Mouse (Mus musculus) heart, embryonic 11.5 days (tissue): ENCODE results near the gene 1700016H13Rik. TPM values are rescaled to one million over a fixed set of nuclear protein-coding genes. Genes with fewer than 3 reads are reported as not detected.

ENCODE experiments used
- ATAC-seq: fragments of 200-750 bp; cut with Nextera tagmentation; replicated peaks from 2 replicates; pipeline ENCODE4 v1.8.0; 2017; ENCODE audit warnings: moderate library complexity; ENCODE audit not compliant: insufficient number of reproducible peaks, low FRiP score, low TSS enrichment
- H3K27ac ChIP-seq: fragments of 300-500 bp; sonication (generic); 2 replicates; pipeline ENCODE4 v1.5.1; 2014; ENCODE audit warnings: mild to moderate bottlenecking, low read depth, low read length
- H3K27me3 ChIP-seq: fragments of 300-500 bp; sonication (generic); 2 replicates; pipeline ENCODE4 v1.6.1; 2014; ENCODE audit warnings: mild to moderate bottlenecking, low read length, mixed read lengths; ENCODE audit not compliant: control insufficient read depth, insufficient read depth
- H3K36me3 ChIP-seq: fragments of 300-500 bp; sonication (generic); 2 replicates; pipeline ENCODE4 v1.6.1; 2014; ENCODE audit warnings: mild to moderate bottlenecking, low read length, moderate library complexity, mixed read lengths; ENCODE audit not compliant: control insufficient read depth, insufficient read depth
- H3K4me1 ChIP-seq: fragments of 300-500 bp; sonication (generic); 2 replicates; pipeline ENCODE4 v1.6.1; 2014; ENCODE audit warnings: low read length; ENCODE audit not compliant: control insufficient read depth, insufficient read depth
- H3K4me2 ChIP-seq: fragments of 300-500 bp; sonication (generic); 2 replicates; pipeline ENCODE4 v1.6.1; 2014; ENCODE audit warnings: mild to moderate bottlenecking, moderate library complexity
- H3K4me3 ChIP-seq: fragments of 300-500 bp; sonication (generic); 2 replicates; pipeline ENCODE4 v1.5.1; 2014; ENCODE audit warnings: low read depth, low read length
- H3K9ac ChIP-seq: fragments of 300-500 bp; sonication (generic); 2 replicates; pipeline ENCODE4 v1.6.1; 2014; ENCODE audit warnings: mild to moderate bottlenecking, low read depth, low read length, moderate library complexity
- H3K9me3 ChIP-seq: fragments of 300-500 bp; sonication (generic); replicated peaks from 2 replicates; pipeline ENCODE4 v1.6.1; 2016; ENCODE audit warnings: low read length; ENCODE audit not compliant: control insufficient read depth
- WGBS: fragments of 180-500 bp; shearing (Covaris S2); extraction: QIAGEN DNeasy Blood & Tissue Kit; methylation state at CpG from one replicate; pipeline ENCODE4 v1.1.7; 2014; ENCODE audit not compliant: insufficient replicate concordance; 5-methylcytosine and 5-hydroxymethylcytosine counted together
- polyA plus RNA-seq: library from polyadenylated mRNA; unstranded; fragments of >200 nt; fragmentation: Nextera tagmentation; extraction: Ambion mirVana; gene quantifications from 2 replicates; pipeline ENCODE4 v1.2.1, GENCODE M21; 2014

Gene 1700016H13Rik
- polyA plus RNA-seq, 1 experiment from 2014 or later, result not detected

DNA sequence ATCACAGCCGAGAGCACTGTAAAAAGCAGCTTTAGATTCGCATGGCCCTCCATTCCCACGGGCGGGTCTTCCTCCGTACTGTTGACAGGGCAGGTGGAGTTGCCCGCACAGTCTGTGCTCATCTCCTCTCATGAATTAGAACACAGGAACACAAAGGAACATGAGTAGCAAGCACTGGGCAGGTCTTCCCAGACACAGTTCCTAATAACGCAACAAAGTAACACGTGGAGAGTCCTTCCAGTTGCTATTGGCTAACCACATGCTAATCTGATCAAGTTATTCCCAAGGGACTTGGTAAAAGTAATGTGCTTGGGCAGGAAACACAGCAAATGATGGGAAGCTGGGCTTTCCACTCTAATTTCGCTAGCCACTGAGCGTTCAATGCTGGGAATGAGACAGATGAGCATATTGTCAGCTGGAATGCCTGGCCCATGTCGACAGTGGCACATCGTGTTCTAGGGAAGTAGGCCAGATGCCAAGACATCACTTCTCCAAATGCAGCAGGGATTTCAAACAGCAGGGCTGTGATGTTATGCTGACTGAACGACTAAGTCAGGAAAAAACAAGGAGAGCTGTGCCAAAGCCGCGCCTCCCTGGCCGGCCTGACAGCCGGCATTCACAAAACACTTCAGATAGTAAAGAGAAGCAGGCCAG, 26.6 kb downstream of the 1700016H13Rik start, which contains the start of gene Slc10a6:
Gene Slc10a6 (minus strand): TSS at position 293 of the 654 bp plus-strand sequence.
- H3K27ac ChIP-seq, result peak within 1 kb of the TSS; percentile 57; the same call in 1 of the 2 replicates
- ATAC-seq, result peak; percentile 69
- peak within 1 kb of the TSS; percentile 49 for H3K4me2 ChIP-seq
- no peaks in the 10 kb centered on the region for H3K36me3 ChIP-seq
- H3K9ac ChIP-seq, result no peak within 1 kb of the TSS
- H3K4me3 ChIP-seq, result no peak within 1 kb of the TSS
- no peaks in the 10 kb centered on the region for H3K27me3 ChIP-seq
- no peaks in the 10 kb centered on the region for H3K9me3 ChIP-seq
- peaks cover 14% of the 10 kb centered on the region for H3K4me1 ChIP-seq
- 43% methylated on average over 17 of the region's 17 CpGs for WGBS

DNA sequence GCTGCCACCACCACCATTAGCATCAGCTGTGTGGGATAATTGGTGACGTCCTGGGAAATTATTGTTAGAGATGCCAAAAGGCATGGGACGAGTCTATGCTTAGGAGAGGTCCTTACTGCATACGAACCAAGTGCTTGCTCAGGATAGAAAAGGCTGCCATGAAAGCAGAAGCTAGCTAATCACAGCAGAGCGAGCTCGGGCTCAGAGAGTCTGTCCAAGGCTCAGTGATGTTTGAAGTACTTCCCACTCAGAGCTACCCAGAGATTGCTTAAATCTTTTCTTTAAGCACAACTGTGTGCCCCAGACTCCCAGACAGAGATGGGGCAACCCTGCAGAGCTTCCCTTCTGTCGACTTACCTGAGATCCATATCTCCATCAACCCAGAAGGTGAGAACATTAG, 27.3 kb downstream of the 1700016H13Rik start:
- 64% methylated on average over 6 of the region's 6 CpGs for WGBS
- H3K4me1 ChIP-seq, result peaks cover 14% of the 10 kb centered on the region
- no peaks in the 10 kb centered on the region for H3K9me3 ChIP-seq
- no peaks in the 10 kb centered on the region for H3K36me3 ChIP-seq
- no peaks in the 10 kb centered on the region for H3K27me3 ChIP-seq
- no peak overlapping the region for H3K4me3 ChIP-seq
- H3K27ac ChIP-seq, result no peak overlapping the region
- H3K4me2 ChIP-seq, result no peak overlapping the region
- H3K9ac ChIP-seq, result no peak overlapping the region
- no peak for ATAC-seq

DNA sequence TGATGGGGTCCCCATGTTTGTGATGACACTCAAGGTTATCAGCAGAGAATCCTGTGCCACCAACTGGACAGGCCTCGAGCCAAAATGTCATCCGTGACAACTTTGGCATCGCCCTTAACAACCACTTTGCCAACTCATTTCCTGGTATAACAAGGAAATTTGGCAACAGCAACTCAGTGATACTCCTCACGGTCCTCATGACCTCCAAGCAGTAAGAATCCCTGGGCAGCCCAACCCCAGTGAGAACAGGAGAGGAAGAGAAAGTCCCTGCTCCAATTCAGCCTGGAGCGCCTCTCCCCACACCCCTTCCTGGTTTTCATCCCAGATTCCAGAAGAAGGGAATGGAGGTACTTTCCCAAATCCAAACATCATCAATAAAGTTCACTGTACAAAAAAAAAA, 31.0 kb downstream of the 1700016H13Rik start:
- no peaks in the 10 kb centered on the region for H3K27me3 ChIP-seq
- H3K4me3 ChIP-seq, result no peak overlapping the region
- ATAC-seq, result no peak
- H3K9me3 ChIP-seq, result no peaks in the 10 kb centered on the region
- H3K27ac ChIP-seq, result no peak overlapping the region
- H3K36me3 ChIP-seq, result no peaks in the 10 kb centered on the region
- peaks cover 10% of the 10 kb centered on the region for H3K4me1 ChIP-seq
- no peak overlapping the region for H3K9ac ChIP-seq
- WGBS, result 80% methylated on average over 5 of the region's 5 CpGs
- no peak overlapping the region for H3K4me2 ChIP-seq

DNA sequence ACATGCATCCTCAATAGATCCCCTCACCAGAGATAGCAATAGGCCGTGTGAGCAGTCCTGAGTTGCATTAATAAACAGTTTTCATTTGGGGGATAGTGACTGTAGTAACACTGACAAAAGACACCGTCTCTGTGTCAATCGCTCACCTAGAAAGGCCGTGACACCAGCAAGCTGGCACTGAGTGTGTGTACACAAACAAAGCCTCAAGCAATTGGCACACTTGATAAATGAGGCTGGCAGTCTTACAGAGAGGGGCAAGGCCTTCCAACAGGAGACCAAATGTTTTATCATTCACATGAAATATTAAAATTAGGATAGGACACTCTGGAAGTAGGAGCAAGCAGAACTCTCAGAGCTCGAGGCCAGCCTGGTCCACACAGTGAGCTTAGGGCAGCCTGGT, 33.5 kb downstream of the 1700016H13Rik start:
- Histone ChIP-seq H3K27ac (no peak overlapping the region), H3K4me3 (no peak overlapping the region), H3K9me3 (no peaks in the 10 kb centered on the region), H3K27me3 (no peaks in the 10 kb centered on the region), H3K4me2 (no peak overlapping the region), H3K36me3 (no peaks in the 10 kb centered on the region), H3K9ac (no peak overlapping the region), H3K4me1 (no peaks in the 10 kb centered on the region)
- ATAC-seq, result no peak
- 76% methylated on average over 5 of the region's 5 CpGs for WGBS

DNA sequence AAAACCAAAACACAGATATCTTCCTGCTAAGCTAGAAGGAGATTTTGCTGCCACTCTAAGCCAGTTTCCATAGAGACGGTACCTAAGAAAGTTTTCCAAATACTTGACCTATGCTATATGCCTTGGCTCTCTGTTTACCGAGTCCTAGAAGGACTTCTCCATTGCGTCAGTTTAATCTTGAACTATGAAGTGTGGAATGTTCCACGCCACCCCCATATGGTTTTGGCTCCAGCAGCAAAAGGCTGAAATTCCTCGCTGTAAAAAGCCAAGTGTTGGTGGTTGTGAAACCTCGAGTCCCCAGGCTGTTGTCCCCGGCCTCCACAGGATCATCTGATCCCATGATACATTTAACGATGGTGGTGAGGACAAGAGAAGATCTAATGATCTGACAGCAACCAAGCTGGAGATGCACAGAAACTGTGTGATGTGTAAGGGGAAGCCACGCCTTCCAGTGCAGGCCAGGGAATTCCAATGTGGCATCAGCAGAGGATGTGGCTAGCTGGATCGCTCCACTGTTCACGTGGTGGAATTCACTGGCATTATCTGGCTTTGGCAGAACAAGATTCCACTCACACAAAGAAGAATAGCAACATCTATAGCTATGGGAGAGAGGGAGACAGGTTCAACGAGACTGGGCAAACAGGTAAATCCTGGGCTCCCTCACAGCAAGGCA, 35.4 kb downstream of the 1700016H13Rik start:
- Histone ChIP-seq H3K4me1 (no peaks in the 10 kb centered on the region), H3K27ac (no peak overlapping the region), H3K9ac (no peak overlapping the region), H3K4me2 (no peak overlapping the region), H3K9me3 (no peaks in the 10 kb centered on the region), H3K4me3 (no peak overlapping the region), H3K36me3 (no peaks in the 10 kb centered on the region), H3K27me3 (no peaks in the 10 kb centered on the region)
- no peak for ATAC-seq
- WGBS, result 48% methylated on average over 12 of the region's 12 CpGs

DNA sequence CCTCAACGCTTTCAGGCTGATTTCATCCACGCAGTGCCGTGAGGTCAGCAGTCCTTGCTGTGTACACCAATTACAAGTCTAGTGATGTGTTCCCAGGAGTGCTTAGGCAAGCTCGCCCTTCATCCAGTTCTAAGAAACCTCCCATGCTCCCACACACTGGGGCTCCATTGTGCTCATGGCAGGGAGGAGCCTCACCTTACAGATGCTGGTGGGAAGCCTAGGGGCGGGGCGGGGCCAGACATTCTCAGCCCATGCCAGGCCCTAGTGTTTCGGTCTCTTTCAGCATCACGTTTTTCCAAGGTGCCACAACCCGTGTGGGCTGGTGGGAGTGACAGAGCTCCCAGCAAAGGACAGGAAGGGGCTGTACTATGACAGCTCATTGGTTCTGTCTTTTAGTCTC, 38.6 kb downstream of the 1700016H13Rik start:
- no peak for ATAC-seq
- H3K4me1 ChIP-seq, result no peaks in the 10 kb centered on the region
- H3K27me3 ChIP-seq, result no peaks in the 10 kb centered on the region
- H3K9me3 ChIP-seq, result no peaks in the 10 kb centered on the region
- H3K4me3 ChIP-seq, result no peak overlapping the region
- no peak overlapping the region for H3K27ac ChIP-seq
- WGBS, result 66% methylated on average over 9 of the region's 9 CpGs
- no peaks in the 10 kb centered on the region for H3K36me3 ChIP-seq
- no peak overlapping the region for H3K4me2 ChIP-seq
- no peak overlapping the region for H3K9ac ChIP-seq

DNA sequence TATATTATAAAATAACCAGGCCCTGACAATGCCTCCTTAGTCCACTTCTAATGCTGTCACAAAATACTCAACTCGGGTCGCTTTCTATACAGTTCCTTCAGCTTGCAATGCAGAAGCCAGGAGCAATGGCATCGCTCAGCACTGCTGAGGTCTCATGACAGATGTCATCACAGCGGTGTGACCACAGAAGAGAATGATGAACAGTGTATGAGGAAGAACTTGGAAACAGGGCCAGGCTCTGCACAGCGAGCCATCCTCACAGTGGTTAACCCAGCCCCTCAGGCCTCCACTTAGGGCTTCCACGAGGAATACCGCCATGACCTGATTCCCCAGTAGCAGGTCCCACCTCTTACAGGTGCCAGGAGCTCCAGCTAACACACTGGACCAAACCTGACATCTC, 41.5 kb downstream of the 1700016H13Rik start:
- no peak overlapping the region for H3K27ac ChIP-seq
- no peaks in the 10 kb centered on the region for H3K4me1 ChIP-seq
- no peaks in the 10 kb centered on the region for H3K36me3 ChIP-seq
- no peak overlapping the region for H3K4me3 ChIP-seq
- H3K9me3 ChIP-seq, result no peaks in the 10 kb centered on the region
- H3K4me2 ChIP-seq, result no peak overlapping the region
- no peak overlapping the region for H3K9ac ChIP-seq
- no peaks in the 10 kb centered on the region for H3K27me3 ChIP-seq
- WGBS, result 83% methylated on average over 7 of the region's 7 CpGs
- ATAC-seq, result no peak

DNA sequence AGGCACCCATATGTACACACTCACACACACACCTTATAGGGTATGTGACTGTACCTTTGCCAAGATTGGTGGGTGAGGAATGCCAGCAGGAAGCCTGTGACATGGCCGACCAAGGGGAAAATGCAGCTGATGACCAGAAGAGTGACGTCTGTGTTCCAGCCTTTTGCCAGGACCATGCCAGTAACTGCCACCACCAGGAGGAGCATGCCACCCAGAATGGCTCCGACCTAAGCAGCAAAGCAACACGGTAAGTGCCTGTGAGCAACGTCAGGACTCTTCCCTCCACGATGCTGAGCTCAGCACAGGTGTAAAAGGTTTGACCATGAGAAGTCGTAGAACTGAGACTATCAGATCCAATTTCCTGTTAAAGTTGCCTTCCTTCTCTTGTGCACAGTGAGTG, 43.5 kb downstream of the 1700016H13Rik start:
- H3K9ac ChIP-seq, result no peak overlapping the region
- ATAC-seq, result no peak
- no peaks in the 10 kb centered on the region for H3K36me3 ChIP-seq
- H3K4me1 ChIP-seq, result no peaks in the 10 kb centered on the region
- no peaks in the 10 kb centered on the region for H3K9me3 ChIP-seq
- H3K27me3 ChIP-seq, result no peaks in the 10 kb centered on the region; the same call in 1 of the 2 replicates
- no peak overlapping the region for H3K4me3 ChIP-seq
- WGBS, result 79% methylated on average over 7 of the region's 7 CpGs
- H3K4me2 ChIP-seq, result no peak overlapping the region
- no peak overlapping the region for H3K27ac ChIP-seq
